21 mouse cellular contexts compared by ENCODE assay signal in the genomic region with DNA sequence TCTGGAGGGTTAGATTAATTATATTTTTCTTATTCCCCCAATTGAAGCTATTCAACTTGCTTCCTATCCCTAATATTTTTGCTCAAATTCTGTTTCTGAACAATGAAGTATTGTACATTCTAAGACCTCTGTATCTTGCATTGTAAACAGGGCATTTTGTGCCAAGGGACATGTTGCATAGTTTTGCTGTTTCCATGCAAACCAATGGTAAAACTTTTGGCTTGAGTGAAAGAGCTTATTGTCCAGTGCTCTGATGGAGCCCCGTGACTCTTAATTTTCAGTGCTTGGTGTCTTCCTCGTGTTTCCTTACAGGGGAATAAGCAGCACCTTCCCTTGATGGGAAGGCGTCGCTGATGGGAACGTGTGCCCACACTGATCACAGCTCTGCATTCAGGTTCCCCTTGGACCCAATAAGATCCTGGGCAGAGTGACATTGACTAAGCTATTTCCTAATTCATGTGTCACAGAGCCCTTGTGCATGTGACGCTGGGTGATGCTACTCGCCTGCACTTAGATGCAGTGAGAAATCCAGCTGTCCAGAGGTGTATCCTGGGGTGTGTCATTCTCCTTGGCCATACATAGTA.
DNase-seq lines count a peak whose midpoint lies in the region; TF ChIP-seq lines count a peak whose summit lies in the region.
"Had no signal": no experiment of that assay in that cellular context is flagged by ENCODE, and none has a peak within 500 bp of the region (broad histone marks: within the 10 kb centered on the region; RNA-seq: fewer than 3 reads in every experiment).

No protein-coding gene starts in this region.

- no peak overlapping the region for H3K27ac ChIP-seq in heart, embryonic 10.5 days
- H3K27ac ChIP-seq in heart, adult 2 months, result no peak overlapping the region
- H3K27ac ChIP-seq: embryonic facial prominence, embryonic 10.5 days; forebrain, embryonic 15.5 days; limb, embryonic 12.5 days; macrophage had no signal

- no peaks in the 10 kb centered on the region for H3K9me3 ChIP-seq in heart, embryonic 10.5 days
- H3K9me3 ChIP-seq: limb, embryonic 12.5 days had no signal

- no peak for TF ChIP-seq POLR2A in heart, adult 2 months (IDR thresholded peaks at IDR 0.05; ENCODE audit: insufficient read depth, low read depth, low read length)
- TF ChIP-seq POLR2A in brain, embryonic 14.5 days (IDR thresholded peaks at IDR 0.05; ENCODE audit: borderline replicate concordance, extremely low read depth, insufficient read depth, insufficient read length, poor library complexity, severe bottlenecking), result no peak

- peaks cover 27% of the 10 kb centered on the region for H3K4me1 ChIP-seq in heart, embryonic 10.5 days
- H3K4me1 ChIP-seq in heart, adult 2 months (ENCODE audit: control insufficient read depth, insufficient read depth, low read length), result no peaks in the 10 kb centered on the region
- H3K4me1 ChIP-seq: limb, embryonic 12.5 days had no signal

- TF ChIP-seq CTCF in heart, adult 2 months (IDR thresholded peaks at IDR 0.05), result no peak
- no peak for TF ChIP-seq CTCF in brain, embryonic 14.5 days (IDR thresholded peaks at IDR 0.05; ENCODE audit: borderline replicate concordance, extremely low read depth, insufficient read depth, insufficient read length)

- H3K9ac ChIP-seq in heart, adult 2 months (ENCODE audit: low read depth, low read length), result no peak overlapping the region
- H3K9ac ChIP-seq: forebrain, embryonic 15.5 days; limb, embryonic 12.5 days; liver, postnatal 0 days had no signal

- intact Hi-C loops in heart, adult 2 months (cut with DNase I), result no loop called here

- TF ChIP-seq EP300 in heart, adult 2 months (IDR thresholded peaks at IDR 0.05; ENCODE audit: insufficient read depth, low read depth, low read length), result no peak

- WGBS in heart, embryonic 10.5 days, result 83% methylated on average over 7 of the region's 7 CpGs
- WGBS in heart, adult 2 months, result 85% methylated on average over 7 of the region's 7 CpGs

- DNase-seq in heart, embryonic 10.5 days (ENCODE audit: low spot score), result peak; percentile 59
- no peak for DNase-seq in heart, adult 2 months
- DNase-seq in layer of hippocampus, adult 11-12 months (ENCODE audit: low spot score), result peak; percentile 14
- DNase-seq in layer of hippocampus, postnatal 10 days (ENCODE audit: low spot score in 2 of 2), result no peak
- peak; percentile 17 for DNase-seq in Muller cell, postnatal 12 days (ENCODE audit: inconsistent ontology term)
- DNase-seq in brain, embryonic 14.5 days (ENCODE audit: low read depth), result peak; percentile 45
- DNase-seq in urinary bladder, adult 2 months (ENCODE audit: low spot score), result no peak
- DNase-seq: adrenal gland, adult 2 months; B cell, adult 2 months; cerebellum, adult 9-11 months; gastrocnemius, postnatal 14 days; heart, adult 18-20 months; kidney, postnatal 36 days; liver, postnatal 0 days; spleen, adult 18-20 months had no signal

- no peaks in the 10 kb centered on the region for H3K36me3 ChIP-seq in heart, embryonic 10.5 days
- H3K36me3 ChIP-seq in heart, adult 2 months (ENCODE audit: control insufficient read depth, insufficient read depth, low read length), result no peaks in the 10 kb centered on the region
- H3K36me3 ChIP-seq: embryonic facial prominence, embryonic 10.5 days; forebrain, embryonic 15.5 days; G1E; limb, embryonic 12.5 days had no signal

- no peak overlapping the region for H3K4me3 ChIP-seq in heart, embryonic 10.5 days
- no peak overlapping the region for H3K4me3 ChIP-seq in heart, adult 2 months
- H3K4me3 ChIP-seq: embryonic facial prominence, embryonic 10.5 days; forebrain, embryonic 15.5 days; limb, embryonic 12.5 days had no signal

- no peaks in the 10 kb centered on the region for H3K27me3 ChIP-seq in heart, embryonic 10.5 days (ENCODE audit: insufficient read depth, poor library complexity, severe bottlenecking)
- no peaks in the 10 kb centered on the region for H3K27me3 ChIP-seq in heart, adult 2 months (ENCODE audit: control insufficient read depth, insufficient read depth, low read length)
- H3K27me3 ChIP-seq: CH12.LX; forebrain, embryonic 15.5 days; limb, embryonic 12.5 days had no signal

- H3K79me2 ChIP-seq in heart, adult 2 months (replicated peaks; ENCODE audit: control insufficient read depth, insufficient read depth, low read length), result no peaks in the 10 kb centered on the region

Comparison
In these comparisons a context has a peak if more than half of its experiments do, and no peak if none do; other contexts are left out.
1. DNase-seq: peak in heart, embryonic 10.5 days (single experiment), layer of hippocampus, adult 11-12 months (single experiment), Muller cell, postnatal 12 days (single experiment) and brain, embryonic 14.5 days (single experiment); none in heart, adult 2 months (0 of 2), layer of hippocampus, postnatal 10 days (0 of 2) and urinary bladder, adult 2 months (single experiment).